8 mouse cellular contexts compared by ENCODE assay signal in the genomic region with DNA sequence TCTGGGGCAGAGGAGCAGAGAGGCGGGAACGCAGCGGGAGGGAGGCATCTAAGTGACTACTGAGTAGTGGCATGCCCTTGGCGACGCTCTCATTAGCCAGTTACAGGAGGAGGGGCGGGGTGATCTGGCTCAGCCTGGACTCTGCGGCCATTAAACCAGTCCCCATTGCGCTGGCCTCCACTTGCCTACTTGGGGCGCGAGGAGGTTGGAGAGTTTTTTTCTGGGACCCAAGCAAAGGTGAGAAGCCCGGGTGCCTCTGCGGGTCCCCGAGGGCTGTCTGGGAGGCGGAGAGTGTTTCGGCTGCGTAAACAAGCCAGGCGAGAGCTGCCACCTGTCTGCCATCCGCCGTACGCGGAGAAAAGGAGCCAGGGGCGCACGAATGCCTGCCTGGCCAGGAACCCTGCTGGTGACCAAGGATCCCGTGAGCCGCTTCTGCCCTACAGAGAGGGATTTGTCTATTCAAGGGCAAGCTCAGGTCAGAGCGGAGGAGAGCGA. TPM values are rescaled to one million over a fixed set of nuclear protein-coding genes. Genes with fewer than 3 reads are reported as not detected.
DNase-seq lines count a peak whose midpoint lies in the region; ATAC-seq and TF ChIP-seq lines count a peak whose summit lies in the region.

A gene (plus strand): TSS at position 132 of the 495 bp plus-strand sequence.

- 1% methylated on average over 27 of the region's 27 CpGs for WGBS in embryonic facial prominence, embryonic 13.5 days
- WGBS in liver, adult 2 months, result under 1% methylated on average over 27 of the region's 27 CpGs
- under 1% methylated on average over 27 of the region's 27 CpGs for WGBS in stomach, embryonic 14.5 days

- no peak for ATAC-seq in embryonic facial prominence, embryonic 13.5 days (ENCODE audit: insufficient number of reproducible peaks, insufficient read depth, low FRiP score, low TSS enrichment, low read depth)
- peak; percentile 83 for ATAC-seq in monocyte, adult 5-6 weeks (replicated peaks; ENCODE audit: insufficient number of reproducible peaks, low FRiP score, low TSS enrichment, poor library complexity, severe bottlenecking)
- peak; percentile 90; the same call in 1 of the 2 replicates for ATAC-seq in stomach, embryonic 14.5 days (ENCODE audit: insufficient number of reproducible peaks, insufficient read depth, low FRiP score, low read depth)

- H3K4me2 ChIP-seq in embryonic facial prominence, embryonic 13.5 days, result peak within 1 kb of the TSS; percentile 76
- H3K4me2 ChIP-seq in stomach, embryonic 14.5 days (replicated peaks; ENCODE audit: low read depth, low read length), result peak within 1 kb of the TSS; percentile 63

- peak within 1 kb of the TSS; percentile 49 for H3K4me3 ChIP-seq in embryonic facial prominence, embryonic 13.5 days
- peak within 1 kb of the TSS; percentile 67 for H3K4me3 ChIP-seq in liver, adult 2 months (ENCODE audit: insufficient read depth, low read depth, low read length)
- H3K4me3 ChIP-seq in stomach, embryonic 14.5 days (ENCODE audit: low read depth, low read length), result peak within 1 kb of the TSS; percentile 36

- no peaks in the 10 kb centered on the region for H3K36me3 ChIP-seq in embryonic facial prominence, embryonic 13.5 days
- H3K36me3 ChIP-seq in liver, adult 2 months (ENCODE audit: control insufficient read depth, insufficient read depth, low read length), result no peaks in the 10 kb centered on the region
- no peaks in the 10 kb centered on the region for H3K36me3 ChIP-seq in stomach, embryonic 14.5 days (ENCODE audit: control insufficient read depth, insufficient read depth, low read length)

- H3K9ac ChIP-seq in embryonic facial prominence, embryonic 13.5 days, result peak within 1 kb of the TSS; percentile 67
- peak within 1 kb of the TSS; percentile 53 for H3K9ac ChIP-seq in liver, adult 2 months (ENCODE audit: low read depth, low read length)
- peak within 1 kb of the TSS; percentile 33; the same call in 1 of the 2 replicates for H3K9ac ChIP-seq in stomach, embryonic 14.5 days (replicated peaks; ENCODE audit: low read depth, low read length)

- H3K9me3 ChIP-seq in embryonic facial prominence, embryonic 13.5 days, result no peaks in the 10 kb centered on the region
- H3K9me3 ChIP-seq in stomach, embryonic 14.5 days (ENCODE audit: control insufficient read depth, low read depth, low read length), result no peaks in the 10 kb centered on the region

- peak; percentile 17 to 40 for DNase-seq in left cerebral cortex, adult 18-20 months (ENCODE audit: low spot score in 2 of 2)
- no peak for DNase-seq in left cerebral cortex, adult 11 months (ENCODE audit: low spot score)
- peak; percentile 83 for DNase-seq in heart, adult 8-10 months (ENCODE audit: low spot score)
- DNase-seq in kidney, adult 8-10 months, result peak; percentile 77 to 81
- DNase-seq in liver, adult 2 months (ENCODE audit: extremely low read depth, low read depth, low spot score), result peak; percentile 73

- H3K79me2 ChIP-seq in liver, adult 2 months (ENCODE audit: control insufficient read depth, insufficient read depth, low read length), result no peaks in the 10 kb centered on the region

- H3K27me3 ChIP-seq in embryonic facial prominence, embryonic 13.5 days, result no peaks in the 10 kb centered on the region
- no peaks in the 10 kb centered on the region for H3K27me3 ChIP-seq in liver, adult 2 months (ENCODE audit: control insufficient read depth, insufficient read depth, low read length)
- H3K27me3 ChIP-seq in stomach, embryonic 14.5 days (ENCODE audit: control insufficient read depth, insufficient read depth, low read length), result no peaks in the 10 kb centered on the region

- peak; percentile 54; the same call in 1 of the 2 replicates for TF ChIP-seq POLR2A in liver, adult 2 months (IDR thresholded peaks at IDR 0.05; ENCODE audit: extremely low read depth, insufficient read depth, low read length)

- peak; percentile 36; the same call in 1 of the 2 replicates for TF ChIP-seq CTCF in liver, adult 2 months (IDR thresholded peaks at IDR 0.05; ENCODE audit: low read depth, low read length)

- H3K4me1 ChIP-seq in embryonic facial prominence, embryonic 13.5 days, result peaks cover 22% of the 10 kb centered on the region
- H3K4me1 ChIP-seq in liver, adult 2 months (ENCODE audit: control insufficient read depth, insufficient read depth, low read length), result peaks cover 1% of the 10 kb centered on the region; the same call in 1 of the 2 replicates
- H3K4me1 ChIP-seq in stomach, embryonic 14.5 days (ENCODE audit: control insufficient read depth, insufficient read depth, low read length), result peaks cover 4% of the 10 kb centered on the region; the same call in 1 of the 2 replicates

- no peak within 1 kb of the TSS for H3K27ac ChIP-seq in embryonic facial prominence, embryonic 13.5 days
- peak within 1 kb of the TSS; percentile 11 for H3K27ac ChIP-seq in liver, adult 2 months (replicated peaks; ENCODE audit: insufficient read depth, low read depth, low read length)
- H3K27ac ChIP-seq in stomach, embryonic 14.5 days (ENCODE audit: low read length), result no peak within 1 kb of the TSS

RNA-seq across cellular contexts. Expression of the gene that starts here (rescaled TPM):
- total RNA-seq in left cerebral cortex, adult 18-20 months (2021), result 10 to 100 TPM; 33.2 to 40.7 TPM
- polyA plus RNA-seq in embryonic facial prominence, embryonic 13.5 days (2015; fragmentation: Nextera tagmentation; extraction: Ambion mirVana), result 9.2 and 10.0 TPM in 2 replicates
- total RNA-seq in heart, adult 8-10 months (2022), result 100 to 1,000 TPM; 121 to 150 (median 137) TPM
- total RNA-seq in liver, adult 2 months (2014; rRNA removed), result 6.3 and 9.7 TPM in 2 replicates
- polyA plus RNA-seq in liver, adult 2 months (2012; rRNA removed), result 4.3 and 6.5 TPM in 2 replicates
- total RNA-seq in monocyte, adult 5-6 weeks (2017), result 42.1 to 80.1 TPM (median 51.4 TPM) in 3 replicates
- 7.6 and 8.1 TPM in 2 replicates for polyA plus RNA-seq in stomach, embryonic 14.5 days (2014; fragmentation: Nextera tagmentation; extraction: Ambion mirVana)
